Mouse (Mus musculus): Measurements from ENCODE around the gene Nudt17. TPM values are rescaled to one million over a fixed set of nuclear protein-coding genes. Genes with fewer than 3 reads are reported as not detected.

The Nudt17 gene
- polyA plus RNA-seq, 1 experiment from 2014 or later = 9.3 TPM

GRCm38 (mm10) chr3:96715854-96716253, 7.5 kb upstream of the Nudt17 start:
- H3K27me3 ChIP-seq (ENCODE audit: control insufficient read depth, insufficient read depth, low read length) = no peaks in the 10 kb centered on the region
- no peaks in the 10 kb centered on the region for H3K9me3 ChIP-seq (replicated peaks; ENCODE audit: control insufficient read depth, low read length)
- peaks cover 34% of the 10 kb centered on the region for H3K36me3 ChIP-seq (ENCODE audit: control insufficient read depth, insufficient read depth, low read length)
- ATAC-seq (replicated peaks; ENCODE audit: insufficient number of reproducible peaks, low FRiP score, low TSS enrichment) = no peak
- H3K4me3 ChIP-seq (ENCODE audit: low read depth, low read length) = no peak overlapping the region
- no peak overlapping the region for H3K27ac ChIP-seq (ENCODE audit: low read depth, low read length)
- 61% methylated on average over 2 of the region's 2 CpGs for WGBS (ENCODE audit: insufficient replicate concordance)
- H3K9ac ChIP-seq (ENCODE audit: low read depth, low read length) = no peak overlapping the region
- H3K4me1 ChIP-seq (ENCODE audit: control insufficient read depth, insufficient read depth, low read length) = no peaks in the 10 kb centered on the region
- H3K4me2 ChIP-seq = no peak overlapping the region

- Histone ChIP-seq H3K27ac (ENCODE audit: low read depth, low read length) (no peak overlapping the region), H3K36me3 (ENCODE audit: control insufficient read depth, insufficient read depth, low read length) (peaks cover 40% of the 10 kb centered on the region), H3K4me1 (ENCODE audit: control insufficient read depth, insufficient read depth, low read length) (no peaks in the 10 kb centered on the region), H3K4me3 (ENCODE audit: low read depth, low read length) (no peak overlapping the region), H3K9ac (ENCODE audit: low read depth, low read length) (no peak overlapping the region), H3K4me2 (no peak overlapping the region), H3K27me3 (ENCODE audit: control insufficient read depth, insufficient read depth, low read length) (no peaks in the 10 kb centered on the region), H3K9me3 (replicated peaks; ENCODE audit: control insufficient read depth, low read length) (no peaks in the 10 kb centered on the region)
- 83% methylated on average over 5 of the region's 5 CpGs for WGBS (ENCODE audit: insufficient replicate concordance)
- ATAC-seq (replicated peaks; ENCODE audit: insufficient number of reproducible peaks, low FRiP score, low TSS enrichment) = no peak
Measured at GRCm38 (mm10) chr3:96714286-96714685, 5.9 kb upstream of the Nudt17 start.

DNA sequence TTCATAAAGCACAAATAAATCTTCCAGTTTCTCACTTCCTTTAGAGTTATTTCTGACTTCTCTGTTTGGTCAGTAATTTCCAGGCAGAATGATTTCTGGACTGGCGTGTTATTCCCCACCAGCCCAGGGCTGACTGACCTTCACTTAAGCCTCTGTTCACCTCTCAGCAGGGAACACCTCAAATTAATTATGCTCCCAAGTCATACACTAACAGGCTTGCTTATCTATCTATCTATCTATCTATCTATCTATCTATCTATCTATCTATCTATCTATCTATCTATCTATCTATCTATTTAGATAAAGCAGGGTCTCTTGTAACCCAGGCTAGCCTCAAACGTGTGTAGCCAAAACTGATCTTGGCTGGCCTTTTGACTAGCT, 312 bp upstream of the Nudt17 start:
- Histone ChIP-seq H3K9me3 (replicated peaks; ENCODE audit: control insufficient read depth, low read length) (no peaks in the 10 kb centered on the region), H3K9ac (ENCODE audit: low read depth, low read length) (no peak overlapping the region), H3K4me1 (ENCODE audit: control insufficient read depth, insufficient read depth, low read length) (peaks cover 6% of the 10 kb centered on the region; the same call in 1 of the 2 replicates), H3K27me3 (ENCODE audit: control insufficient read depth, insufficient read depth, low read length) (peaks cover 3% of the 10 kb centered on the region; the same call in 1 of the 2 replicates), H3K36me3 (ENCODE audit: control insufficient read depth, insufficient read depth, low read length) (peaks cover 35% of the 10 kb centered on the region), H3K4me2 (peak overlapping the region; percentile 97), H3K4me3 (ENCODE audit: low read depth, low read length) (no peak overlapping the region), H3K27ac (ENCODE audit: low read depth, low read length) (no peak overlapping the region)
- 50% methylated on average over 2 of the region's 2 CpGs for WGBS (ENCODE audit: insufficient replicate concordance)
- ATAC-seq (replicated peaks; ENCODE audit: insufficient number of reproducible peaks, low FRiP score, low TSS enrichment) = no peak

- Histone ChIP-seq H3K9ac (ENCODE audit: low read depth, low read length) (no peak overlapping the region), H3K27me3 (ENCODE audit: control insufficient read depth, insufficient read depth, low read length) (peaks cover 3% of the 10 kb centered on the region; the same call in 1 of the 2 replicates), H3K4me1 (ENCODE audit: control insufficient read depth, insufficient read depth, low read length) (peaks cover 6% of the 10 kb centered on the region; the same call in 1 of the 2 replicates), H3K36me3 (ENCODE audit: control insufficient read depth, insufficient read depth, low read length) (peaks cover 31% of the 10 kb centered on the region), H3K4me3 (ENCODE audit: low read depth, low read length) (no peak overlapping the region), H3K9me3 (replicated peaks; ENCODE audit: control insufficient read depth, low read length) (no peaks in the 10 kb centered on the region), H3K27ac (ENCODE audit: low read depth, low read length) (no peak overlapping the region), H3K4me2 (no peak overlapping the region; the same call in 1 of the 2 replicates)
- ATAC-seq (replicated peaks; ENCODE audit: insufficient number of reproducible peaks, low FRiP score, low TSS enrichment) = no peak
- 66% methylated on average over 7 of the region's 7 CpGs for WGBS (ENCODE audit: insufficient replicate concordance)
Measured at GRCm38 (mm10) chr3:96706984-96707383, 1.4 kb downstream of the Nudt17 start.

- no peak overlapping the region for H3K27ac ChIP-seq (ENCODE audit: low read depth, low read length)
- H3K4me1 ChIP-seq (ENCODE audit: control insufficient read depth, insufficient read depth, low read length) = peaks cover 6% of the 10 kb centered on the region; the same call in 1 of the 2 replicates
- no peak overlapping the region for H3K9ac ChIP-seq (ENCODE audit: low read depth, low read length)
- H3K36me3 ChIP-seq (ENCODE audit: control insufficient read depth, insufficient read depth, low read length) = peaks cover 36% of the 10 kb centered on the region
- WGBS (ENCODE audit: insufficient replicate concordance) = 92% methylated on average over 11 of the region's 11 CpGs
- H3K4me2 ChIP-seq = no peak overlapping the region
- H3K27me3 ChIP-seq (ENCODE audit: control insufficient read depth, insufficient read depth, low read length) = peaks cover 3% of the 10 kb centered on the region; the same call in 1 of the 2 replicates
- ATAC-seq (replicated peaks; ENCODE audit: insufficient number of reproducible peaks, low FRiP score, low TSS enrichment) = no peak
- no peak overlapping the region for H3K4me3 ChIP-seq (ENCODE audit: low read depth, low read length)
- no peaks in the 10 kb centered on the region for H3K9me3 ChIP-seq (replicated peaks; ENCODE audit: control insufficient read depth, low read length)
Measured at GRCm38 (mm10) chr3:96706217-96706616, 2.1 kb downstream of the Nudt17 start.

GRCm38 (mm10) chr3:96704778-96705177, 3.6 kb downstream of the Nudt17 start:
- peaks cover 35% of the 10 kb centered on the region for H3K36me3 ChIP-seq (ENCODE audit: control insufficient read depth, insufficient read depth, low read length)
- H3K4me1 ChIP-seq (ENCODE audit: control insufficient read depth, insufficient read depth, low read length) = peaks cover 6% of the 10 kb centered on the region; the same call in 1 of the 2 replicates
- no peak overlapping the region for H3K4me2 ChIP-seq
- no peak for ATAC-seq (replicated peaks; ENCODE audit: insufficient number of reproducible peaks, low FRiP score, low TSS enrichment)
- H3K9ac ChIP-seq (ENCODE audit: low read depth, low read length) = no peak overlapping the region
- 59% methylated on average over 11 of the region's 11 CpGs for WGBS (ENCODE audit: insufficient replicate concordance)
- H3K27ac ChIP-seq (ENCODE audit: low read depth, low read length) = no peak overlapping the region
- no peaks in the 10 kb centered on the region for H3K9me3 ChIP-seq (replicated peaks; ENCODE audit: control insufficient read depth, low read length)
- H3K27me3 ChIP-seq (ENCODE audit: control insufficient read depth, insufficient read depth, low read length) = peaks cover 3% of the 10 kb centered on the region; the same call in 1 of the 2 replicates
- H3K4me3 ChIP-seq (ENCODE audit: low read depth, low read length) = no peak overlapping the region

DNA sequence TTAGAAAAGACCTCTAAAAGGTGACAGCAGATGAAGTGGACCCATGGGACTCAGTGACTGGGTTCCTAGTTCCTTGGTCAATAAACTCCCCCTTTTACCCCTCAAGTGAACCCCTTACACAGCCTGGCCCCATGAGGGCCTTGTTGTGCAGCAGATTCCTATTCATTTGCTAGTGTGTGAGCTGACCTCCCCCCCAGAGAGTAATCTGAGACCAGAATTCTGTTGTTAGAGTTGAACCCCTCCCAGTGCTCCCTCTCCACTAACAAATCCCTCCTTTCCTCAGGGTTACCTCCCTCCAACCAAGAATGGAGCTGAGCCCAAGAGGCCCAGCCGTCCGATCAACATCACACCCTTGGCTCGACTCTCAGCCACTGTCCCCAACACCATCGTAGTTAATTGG, 7.4 kb downstream of the Nudt17 start:
- no peak overlapping the region for H3K27ac ChIP-seq (ENCODE audit: low read depth, low read length)
- H3K9ac ChIP-seq (ENCODE audit: low read depth, low read length) = no peak overlapping the region
- H3K4me3 ChIP-seq (ENCODE audit: low read depth, low read length) = no peak overlapping the region
- H3K4me2 ChIP-seq = no peak overlapping the region
- peaks cover 16% of the 10 kb centered on the region for H3K4me1 ChIP-seq (ENCODE audit: control insufficient read depth, insufficient read depth, low read length)
- no peaks in the 10 kb centered on the region for H3K27me3 ChIP-seq (ENCODE audit: control insufficient read depth, insufficient read depth, low read length)
- no peak for ATAC-seq (replicated peaks; ENCODE audit: insufficient number of reproducible peaks, low FRiP score, low TSS enrichment)
- no peaks in the 10 kb centered on the region for H3K9me3 ChIP-seq (replicated peaks; ENCODE audit: control insufficient read depth, low read length)
- 84% methylated on average over 4 of the region's 4 CpGs for WGBS (ENCODE audit: insufficient replicate concordance)
- peaks cover 39% of the 10 kb centered on the region for H3K36me3 ChIP-seq (ENCODE audit: control insufficient read depth, insufficient read depth, low read length)

- 51% methylated on average over 7 of the region's 7 CpGs for WGBS (ENCODE audit: insufficient replicate concordance)
- peaks cover 39% of the 10 kb centered on the region for H3K36me3 ChIP-seq (ENCODE audit: control insufficient read depth, insufficient read depth, low read length)
Measured at GRCm38 (mm10) chr3:96700376-96700775, 8.0 kb downstream of the Nudt17 start.

DNA sequence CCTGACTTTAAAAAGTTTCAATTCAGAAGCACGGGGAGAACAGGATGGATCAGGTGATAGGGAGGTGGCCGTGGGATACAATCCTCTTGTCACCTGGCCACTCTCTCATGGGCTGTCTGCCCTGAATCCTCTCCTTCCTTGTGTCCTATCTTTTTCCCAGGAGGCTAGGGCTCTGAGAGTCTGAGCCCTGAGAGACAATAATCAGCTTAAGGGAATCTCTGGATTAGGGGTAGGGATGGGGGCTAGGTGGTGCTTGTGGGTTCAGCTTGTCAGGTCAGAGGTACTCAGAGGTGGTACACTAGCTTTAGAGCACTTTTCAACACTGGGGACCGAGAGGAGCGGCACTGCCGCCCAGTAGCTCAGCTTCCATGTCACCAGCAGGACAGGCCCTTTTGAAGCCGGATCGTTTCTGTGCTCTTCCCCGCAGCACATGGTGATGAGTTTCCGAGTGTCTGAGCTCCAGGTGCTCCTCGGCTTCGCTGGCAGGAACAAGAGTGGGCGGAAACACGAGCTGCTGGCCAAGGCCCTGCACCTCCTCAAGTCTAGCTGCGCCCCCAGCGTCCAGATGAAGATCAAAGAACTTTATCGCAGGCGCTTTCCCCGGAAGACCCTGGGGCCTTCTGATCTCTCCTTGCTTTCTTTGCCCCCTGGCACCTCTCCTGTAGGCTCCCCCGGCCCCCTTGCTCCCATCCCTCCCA, 9.2 kb downstream of the Nudt17 start:
- no peak overlapping the region for H3K4me2 ChIP-seq
- H3K36me3 ChIP-seq (ENCODE audit: control insufficient read depth, insufficient read depth, low read length) = peaks cover 31% of the 10 kb centered on the region
- peaks cover 20% of the 10 kb centered on the region for H3K4me1 ChIP-seq (ENCODE audit: control insufficient read depth, insufficient read depth, low read length)
- WGBS (ENCODE audit: insufficient replicate concordance) = 40% methylated on average over 19 of the region's 19 CpGs
- no peak overlapping the region for H3K9ac ChIP-seq (ENCODE audit: low read depth, low read length)
- no peaks in the 10 kb centered on the region for H3K9me3 ChIP-seq (replicated peaks; ENCODE audit: control insufficient read depth, low read length)
- H3K27ac ChIP-seq (ENCODE audit: low read depth, low read length) = no peak overlapping the region
- H3K27me3 ChIP-seq (ENCODE audit: control insufficient read depth, insufficient read depth, low read length) = no peaks in the 10 kb centered on the region
- ATAC-seq (replicated peaks; ENCODE audit: insufficient number of reproducible peaks, low FRiP score, low TSS enrichment) = no peak
- no peak overlapping the region for H3K4me3 ChIP-seq (ENCODE audit: low read depth, low read length)

More at GRCm38 (mm10) chr3:96700376-96700775, 8.0 kb downstream of the Nudt17 start:
- ATAC-seq (replicated peaks; ENCODE audit: insufficient number of reproducible peaks, low FRiP score, low TSS enrichment) = no peak
- Histone ChIP-seq H3K27ac (ENCODE audit: low read depth, low read length) (no peak overlapping the region), H3K9ac (ENCODE audit: low read depth, low read length) (no peak overlapping the region), H3K9me3 (replicated peaks; ENCODE audit: control insufficient read depth, low read length) (no peaks in the 10 kb centered on the region), H3K4me1 (ENCODE audit: control insufficient read depth, insufficient read depth, low read length) (peaks cover 20% of the 10 kb centered on the region), H3K27me3 (ENCODE audit: control insufficient read depth, insufficient read depth, low read length) (no peaks in the 10 kb centered on the region), H3K4me3 (ENCODE audit: low read depth, low read length) (no peak overlapping the region), H3K4me2 (no peak overlapping the region)
